Mouse (Mus musculus) c-Kit-positive CD71-positive TER-119-negative erythroid progenitor cells, embryonic 14.5 days (primary cell): ENCODE measurements around the gene Pxylp1.
A peak's percentile ranks its signal among the peaks of the same experiment; 100 is the strongest.
"Not testable (repeated sequence)": the region's sequence is repeated elsewhere in the genome, so short reads cannot be mapped to it uniquely, and the experiment has no call there.

Source experiments
- DNase-seq: peaks from one replicate; pipeline ENCODE4 v3.0.0-alpha.2; 2013; ENCODE audit warnings: low read depth

The Pxylp1 gene

DNA sequence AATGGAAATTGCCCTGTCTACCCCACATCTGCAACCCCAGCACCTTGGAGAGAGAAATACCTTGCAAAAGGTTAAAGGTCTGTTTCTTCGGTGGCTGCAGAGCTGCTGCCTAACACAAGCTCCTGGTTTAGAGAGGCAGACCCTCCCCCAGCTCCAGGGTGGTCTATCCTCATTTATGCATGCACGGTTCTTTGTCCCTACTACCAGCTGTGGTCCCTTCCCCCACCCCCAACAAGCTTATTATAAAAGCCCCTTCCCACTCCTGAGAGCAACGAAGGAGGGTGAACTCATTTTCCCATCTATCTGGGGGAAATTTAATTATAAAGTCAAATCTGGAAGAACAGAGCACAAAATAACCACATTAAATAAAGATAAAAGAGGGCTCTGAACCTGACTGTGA is at the start of gene Pxylp1:
Pxylp1 (minus strand) TSS at position 124 of the 400 bp plus-strand sequence.
- DNase-seq: no peak

DNA sequence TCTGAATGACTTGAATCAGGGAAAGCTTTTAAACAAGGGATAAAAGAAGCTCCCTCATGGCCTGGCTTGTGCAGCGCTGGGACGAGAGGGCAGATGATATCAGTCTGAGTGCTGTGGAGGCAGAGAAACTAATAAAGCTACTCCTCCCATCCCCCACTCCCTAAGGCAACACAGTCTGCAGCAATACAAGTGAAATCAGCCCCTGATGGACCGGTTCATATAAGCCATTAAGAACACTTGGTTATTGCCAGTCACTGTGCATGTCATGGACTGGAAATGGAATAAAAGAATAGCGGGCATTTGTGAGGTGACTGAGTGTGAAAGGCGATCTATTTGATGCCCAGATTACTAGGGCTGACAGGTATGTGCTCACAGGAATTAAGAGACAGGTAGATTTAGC is 46.4 kb upstream of the Pxylp1 start:
- no peak for DNase-seq

GRCm38 (mm10) chr9:96936427-96936826 is 44.0 kb upstream of the Pxylp1 start:
- DNase-seq: not testable (repeated sequence)

- DNase-seq: no peak
Measured at GRCm38 (mm10) chr9:96935556-96936300, 43.3 kb upstream of the Pxylp1 start.

DNA sequence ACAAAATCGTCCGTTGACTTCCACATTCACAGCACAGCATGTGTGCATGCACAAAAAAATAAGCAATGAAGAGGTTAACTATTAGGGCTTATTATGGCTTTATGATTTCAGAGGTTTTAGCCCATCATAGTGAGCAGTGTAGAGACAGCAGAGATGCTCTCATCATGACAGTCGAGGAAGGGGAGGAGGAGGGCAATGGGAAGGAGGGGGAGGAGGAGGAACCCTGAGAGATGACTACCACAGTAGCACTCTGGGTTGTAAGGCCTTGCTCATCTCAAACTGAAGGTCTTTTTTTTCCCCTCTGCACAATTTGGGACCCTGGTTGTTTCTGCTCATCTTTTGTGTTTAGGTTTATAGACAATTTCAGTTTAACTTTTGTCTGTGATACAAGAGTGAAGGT is 42.3 kb upstream of the Pxylp1 start:
- no peak for DNase-seq

DNA sequence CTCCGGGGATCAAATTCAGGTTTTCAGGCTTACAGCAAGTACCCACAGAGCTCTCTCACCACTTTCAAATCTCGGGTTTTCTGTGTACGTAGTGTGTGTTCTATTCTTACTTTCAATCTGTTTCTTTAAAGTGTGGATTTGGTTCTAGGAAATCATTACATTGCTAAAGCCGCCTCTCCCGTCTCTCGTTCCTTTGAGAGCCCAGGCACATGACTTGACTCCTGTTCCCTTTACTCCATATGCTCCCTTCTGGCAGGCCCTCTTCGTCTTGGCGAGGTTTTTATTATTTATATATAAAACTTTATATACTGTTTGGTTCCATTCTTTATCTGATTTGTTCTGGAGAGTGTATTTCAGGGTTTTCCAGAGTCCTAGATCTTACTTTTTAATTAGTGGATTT is 40.3 kb upstream of the Pxylp1 start:
- DNase-seq: no peak

DNA sequence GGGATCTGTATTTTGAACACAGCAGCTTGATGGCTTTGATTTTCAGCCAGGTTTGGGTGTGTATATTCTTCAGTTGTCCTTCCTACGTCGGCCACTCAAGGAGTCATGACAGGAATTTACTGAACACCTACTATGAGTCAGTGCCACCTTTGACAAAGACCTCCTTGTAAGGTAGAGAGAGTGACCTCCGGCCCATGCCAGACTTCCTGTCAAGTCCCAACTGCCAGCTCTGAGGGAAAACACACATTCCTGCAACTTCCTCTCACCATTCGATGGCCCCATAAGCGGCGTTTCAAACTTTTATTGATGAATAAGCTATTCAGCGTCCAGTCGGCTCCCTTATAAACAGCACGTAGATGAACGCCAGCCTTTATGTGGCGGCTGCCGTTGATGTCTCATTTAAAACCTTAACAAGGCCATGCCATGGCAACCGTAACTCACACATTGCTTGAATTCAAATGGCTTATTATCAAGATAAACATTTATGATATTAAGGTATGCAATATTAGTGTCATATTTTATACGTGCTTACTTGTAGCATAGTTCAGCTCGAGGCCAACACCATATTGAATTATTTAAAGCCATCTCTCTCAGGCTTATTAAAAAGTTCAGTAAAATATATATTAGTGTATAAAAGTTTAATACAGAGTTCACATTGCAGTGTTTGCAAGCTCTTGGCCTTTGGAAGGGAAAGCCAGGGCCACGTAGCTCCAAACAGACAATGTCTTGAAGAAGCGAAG is 31.3 kb upstream of the Pxylp1 start:
- DNase-seq: no peak

- no peak for DNase-seq
Measured at GRCm38 (mm10) chr9:96923119-96923518, 30.6 kb upstream of the Pxylp1 start.

DNA sequence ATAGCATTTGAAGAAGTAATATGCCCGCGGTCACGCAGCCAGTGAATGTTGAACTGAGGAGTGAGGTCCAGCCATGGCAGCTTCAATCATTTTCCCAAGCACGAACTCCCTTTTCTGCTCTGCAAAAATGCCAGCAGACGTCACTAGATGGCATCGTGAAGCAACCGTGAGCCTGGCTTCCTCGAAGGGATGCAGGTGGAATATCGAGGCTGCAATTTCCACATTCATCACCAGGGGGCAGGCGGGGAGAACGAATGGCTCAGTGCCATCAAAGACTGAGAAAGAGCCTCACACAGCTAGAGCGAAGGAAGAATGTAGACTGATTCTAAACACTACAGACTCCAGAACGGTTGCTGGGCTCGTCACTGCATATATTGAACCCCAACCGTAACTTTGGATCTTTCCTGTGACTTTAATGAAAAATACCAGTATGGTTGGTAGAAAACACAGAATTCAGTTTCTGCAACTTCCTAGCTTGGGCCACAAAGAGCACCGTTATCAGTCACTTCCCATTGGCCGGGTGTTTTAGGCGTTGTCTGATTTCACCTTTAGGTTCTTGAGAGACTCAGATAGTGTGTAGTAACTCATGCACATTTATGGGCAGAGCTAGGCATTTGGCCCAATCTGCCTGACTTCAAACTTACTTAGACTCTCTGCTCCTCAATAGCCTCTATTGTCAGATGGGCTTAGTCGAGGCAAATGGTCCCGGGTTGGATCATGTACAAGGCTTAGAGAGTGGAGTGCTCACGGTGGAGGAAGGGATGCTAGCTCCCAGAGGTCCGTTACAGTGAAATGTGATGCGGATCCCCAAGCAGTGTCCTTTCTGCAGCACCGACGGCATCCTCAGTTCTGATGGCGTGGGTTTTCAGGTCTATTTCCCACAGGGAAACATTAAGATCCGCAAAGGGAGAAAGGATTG is 24.4 kb upstream of the Pxylp1 start:
- DNase-seq: peak; percentile 55

- no peak for DNase-seq
Measured at GRCm38 (mm10) chr9:96916076-96916475, 23.6 kb upstream of the Pxylp1 start.

- DNase-seq: no peak
Measured at GRCm38 (mm10) chr9:96914851-96915250, 22.4 kb upstream of the Pxylp1 start.

DNA sequence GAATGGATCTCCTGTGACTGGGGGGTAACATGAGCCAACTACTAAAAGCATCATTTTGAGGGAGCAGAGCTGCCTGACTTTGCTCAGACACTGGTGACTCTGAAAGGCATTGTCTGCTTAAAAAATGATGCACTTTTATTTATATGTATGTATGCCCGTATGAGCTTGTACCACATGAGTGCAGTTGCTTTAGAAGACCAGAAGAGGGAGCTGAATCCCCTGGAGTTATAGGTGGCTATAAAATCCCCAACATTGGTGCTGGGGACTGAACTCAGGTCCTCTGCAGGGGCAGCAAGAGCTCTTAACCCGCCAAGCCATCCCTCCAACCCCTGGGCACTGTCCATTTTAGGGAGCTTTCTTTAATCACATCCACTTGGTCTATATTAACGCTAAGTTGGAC is 21.5 kb upstream of the Pxylp1 start:
- DNase-seq: no peak

- no peak for DNase-seq
Measured at GRCm38 (mm10) chr9:96909503-96909902, 17.0 kb upstream of the Pxylp1 start.

DNA sequence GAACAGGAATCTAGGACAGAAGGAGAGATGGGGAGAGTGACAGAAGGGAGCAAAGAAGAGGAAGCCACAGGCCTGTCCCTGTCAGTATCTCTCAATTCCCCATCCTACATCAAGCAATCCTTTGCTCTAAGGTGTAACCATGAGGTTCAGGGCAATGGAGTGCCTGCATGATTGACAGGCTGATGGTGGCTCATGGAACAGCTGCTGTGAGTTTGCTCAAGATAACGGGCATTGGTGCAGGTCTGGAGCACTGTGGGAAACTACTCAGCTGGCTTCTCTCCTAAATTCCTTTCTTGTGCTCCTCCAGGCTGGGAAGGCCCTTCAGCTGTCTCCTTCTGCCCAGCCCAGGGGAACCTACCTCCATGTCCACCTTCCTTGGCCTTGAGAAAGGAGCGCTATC is 16.3 kb upstream of the Pxylp1 start:
- DNase-seq: no peak

DNA sequence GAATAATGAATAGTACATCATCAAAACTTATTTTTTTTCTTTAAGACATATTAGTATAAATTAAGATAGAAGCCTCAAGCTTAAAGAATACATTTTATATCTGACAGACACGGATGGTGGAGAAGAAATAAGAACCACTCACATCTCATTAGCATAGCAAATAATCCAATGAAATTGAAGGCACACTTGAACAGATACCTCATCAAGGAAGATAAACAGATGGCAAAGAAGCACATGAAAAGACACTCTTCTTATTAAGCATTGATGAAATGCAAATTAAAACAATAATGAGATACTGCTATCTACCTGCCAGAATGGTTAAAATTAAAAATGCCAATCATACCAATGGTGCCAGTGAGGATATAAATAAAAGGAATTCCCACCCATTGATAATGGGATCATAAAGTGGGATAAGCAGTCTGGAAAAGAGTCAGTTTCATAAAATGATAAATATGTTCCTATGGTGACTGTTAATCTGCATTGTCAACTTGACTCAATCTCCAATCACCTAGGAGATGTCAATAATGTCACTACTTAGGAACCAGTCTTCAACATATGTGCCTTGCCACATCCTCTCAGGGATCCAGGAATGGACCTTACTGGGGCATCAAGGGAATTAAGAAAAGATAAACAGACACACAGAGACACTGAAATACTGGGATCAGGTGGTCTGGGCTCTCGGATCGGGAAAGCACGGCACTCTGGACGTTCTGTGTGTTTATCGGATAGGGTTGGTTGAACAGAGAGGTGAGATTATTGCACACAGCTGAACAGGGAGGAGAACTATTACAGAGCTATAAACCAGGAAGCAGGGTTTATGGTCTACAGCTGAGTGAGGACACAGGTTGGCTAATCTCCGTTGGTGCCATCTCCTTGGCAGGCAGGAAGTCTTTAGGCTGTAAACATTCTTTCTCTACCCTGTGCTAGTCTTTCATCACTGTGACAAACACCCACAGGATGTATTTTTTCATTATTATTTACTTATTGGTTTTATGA is 12.2 kb upstream of the Pxylp1 start:
- no peak for DNase-seq

- no peak for DNase-seq
Measured at GRCm38 (mm10) chr9:96899717-96900116, 7.2 kb upstream of the Pxylp1 start.

GRCm38 (mm10) chr9:96899004-96899403 is 6.5 kb upstream of the Pxylp1 start:
- DNase-seq: no peak

DNA sequence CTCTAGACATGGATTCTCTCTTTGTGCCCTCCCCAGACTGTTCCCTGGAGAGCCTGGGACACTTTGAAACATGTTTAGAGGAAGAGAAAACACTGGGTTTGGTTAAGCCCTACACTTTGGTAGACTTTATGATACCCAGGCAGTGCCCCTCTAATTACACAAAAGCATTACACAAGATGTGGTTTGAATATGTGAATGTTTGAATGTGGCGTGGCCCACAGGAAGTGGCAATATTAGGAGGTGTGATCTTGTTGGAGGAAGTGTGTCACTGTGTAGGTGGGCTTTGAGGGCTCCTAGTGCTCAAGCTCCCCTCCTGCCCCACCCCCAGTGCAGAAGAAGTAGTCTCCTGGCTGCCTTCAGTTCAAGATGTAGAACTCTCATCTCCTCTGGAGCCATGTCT is 4.2 kb upstream of the Pxylp1 start:
- no peak for DNase-seq

GRCm38 (mm10) chr9:96893582-96893981 is 1.1 kb upstream of the Pxylp1 start:
- no peak for DNase-seq

DNA sequence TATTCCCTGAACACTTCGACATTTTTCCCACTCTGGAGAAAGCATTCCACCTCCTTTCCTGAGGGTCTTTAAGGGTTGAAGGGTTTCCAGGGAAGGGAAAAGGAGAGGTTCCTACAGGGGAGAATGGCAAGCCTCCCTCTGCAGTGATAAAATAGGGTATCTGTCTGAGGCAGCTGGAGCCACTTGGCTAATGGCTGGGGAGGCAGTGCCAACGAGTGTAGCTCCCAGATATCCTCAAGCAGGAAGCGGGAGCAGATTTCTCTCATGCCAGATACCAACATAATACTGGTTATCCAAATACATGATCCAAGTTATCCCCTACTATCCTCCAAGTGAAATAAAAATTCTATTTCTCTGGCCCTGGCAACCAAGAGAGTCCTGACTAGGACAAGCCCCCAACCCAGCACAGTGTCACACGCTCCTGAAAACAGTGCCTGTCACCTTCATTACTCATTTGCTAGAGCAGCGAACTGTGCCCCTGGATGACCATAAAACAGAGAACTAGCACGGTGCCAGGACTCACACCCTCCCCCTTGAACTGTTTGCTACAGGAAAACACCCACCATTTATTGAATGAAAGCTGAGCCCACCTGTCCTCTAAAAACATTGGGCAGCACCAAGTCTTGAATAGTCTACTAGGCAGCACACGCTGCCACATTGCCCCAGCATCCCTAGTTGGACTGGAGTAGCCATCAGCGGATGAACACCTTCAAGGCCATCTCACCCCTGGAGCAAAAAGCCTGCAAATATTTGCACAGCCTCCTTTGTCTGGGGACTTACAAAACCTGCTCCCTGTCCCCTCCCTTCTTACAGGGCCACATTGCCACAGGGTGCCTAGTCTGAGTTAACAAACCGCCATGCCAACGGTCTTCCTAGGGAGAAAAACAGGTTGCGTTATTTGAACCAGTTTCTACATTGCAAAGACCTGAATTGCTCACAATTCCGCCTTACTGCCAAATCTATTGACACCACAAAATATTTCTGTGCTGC is 833 bp downstream of the Pxylp1 start:
- DNase-seq: no peak
